Mouse (Mus musculus): Measurements from ENCODE around the gene Dusp22.

The Dusp22 gene

DNA sequence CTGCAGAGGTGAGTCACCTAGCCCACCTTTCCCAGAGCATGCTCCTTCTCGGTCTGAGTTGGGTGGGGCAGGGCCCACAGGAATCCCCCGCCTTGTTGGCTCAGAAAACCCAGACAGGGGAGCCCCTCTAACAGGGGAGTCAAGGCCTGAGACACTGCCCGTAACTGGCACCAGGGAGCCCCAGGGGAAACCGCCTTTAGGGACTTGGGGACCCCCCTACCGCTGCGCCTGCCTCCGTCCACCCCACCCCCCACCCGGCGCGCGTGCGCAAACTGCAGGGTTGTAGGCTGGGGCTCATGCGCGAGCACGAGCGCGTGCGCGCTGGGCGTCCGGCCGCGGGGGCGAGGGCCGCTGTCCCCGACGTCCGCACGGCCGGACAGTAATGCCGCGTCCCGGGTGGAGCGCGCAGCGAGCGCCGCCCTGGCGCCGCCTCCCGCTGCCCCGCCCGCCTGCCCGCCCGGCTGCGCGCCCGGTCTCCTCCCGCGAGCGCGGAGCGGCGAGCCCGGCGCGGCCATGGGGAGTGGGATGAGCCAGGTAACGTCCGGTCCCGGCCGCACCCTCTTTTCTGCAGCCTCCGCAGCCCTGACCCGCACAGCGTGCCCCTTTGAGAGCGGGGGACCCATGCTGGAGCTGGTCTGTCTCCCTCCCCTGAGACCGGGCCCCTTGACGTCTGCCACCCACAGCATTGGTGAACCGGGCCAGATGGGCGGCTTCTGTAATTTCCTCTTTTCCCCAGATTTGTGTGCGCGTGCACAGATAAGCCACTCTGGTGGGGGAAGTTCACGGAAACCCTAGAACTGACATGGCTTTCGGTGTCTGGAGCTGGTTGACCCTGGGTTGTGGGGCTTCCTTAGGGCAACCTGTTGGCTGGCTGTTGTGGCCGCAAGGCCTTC lies at the start of gene Dusp22:
TSS of gene Dusp22 (plus strand) at position 387 of the 893 bp plus-strand sequence.
- peak; percentile 69 for DNase-seq

DNA sequence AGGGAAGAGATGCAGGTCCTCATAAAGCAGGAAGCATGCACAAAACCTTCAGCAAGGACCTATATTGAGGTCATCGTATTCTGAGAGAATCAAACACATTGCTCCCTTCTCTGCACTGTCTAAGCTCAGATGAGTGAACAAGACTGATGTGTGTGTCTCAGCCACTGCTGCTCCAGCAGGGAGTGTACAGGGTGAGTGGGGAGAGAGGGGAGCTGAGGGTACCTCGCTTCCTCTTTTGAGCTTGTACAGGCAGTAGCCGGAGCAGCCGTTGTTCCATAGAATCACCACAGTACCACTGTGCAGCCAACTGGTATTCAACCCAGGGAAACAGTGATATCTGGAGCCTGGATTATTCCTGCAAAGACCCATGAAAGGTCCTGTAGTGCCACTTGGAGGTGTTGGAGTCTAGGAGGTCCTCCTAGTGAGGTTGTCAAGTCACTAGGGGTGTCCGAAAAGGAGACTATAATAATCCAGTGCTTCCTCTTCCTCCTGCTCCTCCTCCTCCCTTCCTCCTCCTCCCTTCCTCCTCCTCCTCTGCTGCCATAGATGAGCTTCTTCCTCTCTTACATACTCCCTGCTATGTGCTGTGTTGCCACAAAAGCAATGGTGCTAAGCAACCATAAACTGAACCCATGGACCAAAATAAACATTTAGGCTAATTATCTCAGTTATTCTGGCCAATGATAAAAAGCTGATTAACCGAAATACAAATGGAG lies 47.6 kb upstream of the Dusp22 start:
- DNase-seq, result no peak

DNA sequence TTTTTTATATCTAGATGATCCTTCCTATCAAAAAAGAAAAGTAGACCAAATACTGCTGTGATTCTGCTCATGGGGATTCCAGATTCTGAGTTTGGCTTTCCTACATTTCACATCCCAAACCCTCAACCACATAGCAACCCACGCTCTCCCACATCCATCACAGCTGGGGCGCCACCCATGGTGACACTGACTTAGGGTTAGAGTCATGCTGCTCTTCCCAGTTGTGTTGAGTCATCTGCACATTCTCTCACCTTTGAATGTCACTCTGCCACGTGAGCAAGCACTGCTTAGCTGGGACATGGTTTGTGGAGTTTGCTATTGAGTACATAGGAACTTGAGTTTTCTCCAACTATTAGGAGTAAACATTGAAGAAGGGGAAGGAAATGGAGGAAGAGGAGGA lies 40.1 kb upstream of the Dusp22 start:
- DNase-seq, result no peak

DNA sequence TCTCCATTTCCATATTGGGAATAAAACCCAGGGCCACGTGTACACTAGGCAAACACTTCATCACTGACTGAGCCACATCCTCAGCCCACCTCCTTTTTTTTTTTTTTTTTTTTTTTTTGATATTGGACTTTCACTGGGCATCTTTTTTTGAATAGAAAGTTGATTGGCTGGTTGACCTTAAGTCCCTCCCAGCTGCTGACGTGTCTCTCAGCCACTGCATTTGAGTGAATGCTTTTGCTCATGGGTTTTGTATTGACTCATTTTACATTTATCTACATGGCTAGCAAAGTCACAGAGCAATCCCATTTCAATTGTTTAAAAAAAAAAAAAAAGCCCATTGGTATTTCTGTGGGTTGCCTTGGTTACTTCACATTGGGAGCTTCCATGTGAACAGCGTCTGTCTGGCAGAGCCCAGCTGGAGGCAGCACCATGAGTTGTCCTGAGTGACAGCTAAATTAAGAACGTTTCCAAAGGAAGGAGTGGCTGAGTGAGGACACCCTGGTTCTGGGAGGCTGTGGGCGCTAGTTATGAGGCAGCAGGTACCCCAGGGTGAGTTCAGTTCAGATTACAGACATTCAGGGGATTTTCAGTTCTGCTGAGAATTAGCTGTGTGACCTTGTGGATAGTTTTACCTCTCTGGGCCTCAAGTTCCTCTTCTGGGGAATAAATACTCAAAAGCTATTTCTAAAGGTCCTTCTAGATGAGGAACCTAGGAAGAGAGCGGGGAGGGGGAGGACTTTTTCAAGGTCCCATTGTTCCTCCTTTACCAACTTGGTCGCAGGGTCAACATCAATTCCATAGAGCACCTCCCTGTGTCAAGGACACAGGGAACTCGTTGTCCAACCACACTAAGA lies 31.4 kb upstream of the Dusp22 start:
- DNase-seq, result no peak

DNA sequence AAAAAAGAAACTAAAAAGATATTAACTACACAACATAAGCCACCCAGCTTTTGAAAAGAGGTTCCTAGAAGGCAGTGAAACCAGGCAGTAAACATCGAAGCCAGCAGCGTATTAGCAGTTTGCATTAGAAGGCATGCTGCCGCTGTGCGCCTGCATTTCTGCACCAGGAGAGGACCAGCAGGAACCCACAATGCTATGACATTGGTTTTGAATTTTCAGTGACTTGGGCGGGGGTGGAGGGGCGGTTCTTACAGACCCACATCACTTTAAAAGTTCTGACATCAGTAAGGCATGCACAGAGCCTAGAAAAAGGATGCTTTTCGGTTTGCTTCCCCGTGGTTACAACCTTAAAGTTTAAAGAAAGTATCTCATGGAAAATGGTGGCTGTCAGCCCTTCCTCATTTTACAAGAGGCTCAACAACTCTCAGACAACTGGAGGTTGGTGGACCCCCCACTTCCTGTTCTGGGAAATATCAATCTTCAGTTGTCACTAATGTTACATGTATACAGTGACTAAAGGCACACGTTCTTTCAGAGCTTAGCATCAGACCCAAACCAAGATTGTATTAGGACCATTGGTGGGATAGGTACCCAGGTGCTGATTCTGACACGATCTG lies 29.9 kb upstream of the Dusp22 start:
- DNase-seq, result peak; percentile 14

DNA sequence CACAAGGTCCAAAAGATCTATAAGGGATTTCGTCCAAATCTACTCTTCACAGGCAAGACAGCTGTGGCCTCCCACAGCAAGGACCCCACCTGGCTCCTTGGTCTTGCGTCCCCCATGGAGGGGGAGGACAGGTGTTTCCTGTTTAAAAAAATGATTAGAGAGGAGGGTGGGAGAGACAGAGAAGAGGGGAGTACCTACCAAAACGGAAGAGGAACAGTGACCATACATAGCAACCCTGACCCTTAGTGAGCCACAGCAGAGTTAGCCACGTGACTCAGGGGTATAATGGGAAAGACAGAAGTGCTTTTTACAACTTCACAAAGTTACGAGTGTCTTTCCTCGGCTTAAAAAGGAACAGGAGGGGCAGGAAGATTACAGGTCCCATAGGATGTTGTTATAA lies 26.8 kb upstream of the Dusp22 start:
- DNase-seq, result peak; percentile 48

DNA sequence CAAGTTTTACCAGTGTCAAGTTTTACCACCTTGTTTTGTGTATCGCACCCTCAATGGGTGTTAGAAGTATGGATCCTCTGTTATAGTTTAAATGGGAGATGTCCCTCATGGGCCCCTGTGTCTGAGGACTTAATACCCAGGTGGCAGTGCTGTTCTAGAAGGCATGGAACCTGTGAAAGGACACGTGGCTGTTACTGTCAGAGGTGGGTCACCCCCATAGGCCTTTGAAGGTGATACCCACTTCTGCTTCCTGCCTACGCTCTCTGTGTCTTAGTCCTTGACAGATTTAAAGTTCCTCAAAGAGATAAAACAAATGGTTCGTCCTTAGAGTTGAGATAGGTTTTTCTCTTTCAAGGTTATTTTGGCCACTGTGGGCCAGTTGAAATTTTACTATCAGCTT lies 23.3 kb upstream of the Dusp22 start:
- no peak for DNase-seq

DNA sequence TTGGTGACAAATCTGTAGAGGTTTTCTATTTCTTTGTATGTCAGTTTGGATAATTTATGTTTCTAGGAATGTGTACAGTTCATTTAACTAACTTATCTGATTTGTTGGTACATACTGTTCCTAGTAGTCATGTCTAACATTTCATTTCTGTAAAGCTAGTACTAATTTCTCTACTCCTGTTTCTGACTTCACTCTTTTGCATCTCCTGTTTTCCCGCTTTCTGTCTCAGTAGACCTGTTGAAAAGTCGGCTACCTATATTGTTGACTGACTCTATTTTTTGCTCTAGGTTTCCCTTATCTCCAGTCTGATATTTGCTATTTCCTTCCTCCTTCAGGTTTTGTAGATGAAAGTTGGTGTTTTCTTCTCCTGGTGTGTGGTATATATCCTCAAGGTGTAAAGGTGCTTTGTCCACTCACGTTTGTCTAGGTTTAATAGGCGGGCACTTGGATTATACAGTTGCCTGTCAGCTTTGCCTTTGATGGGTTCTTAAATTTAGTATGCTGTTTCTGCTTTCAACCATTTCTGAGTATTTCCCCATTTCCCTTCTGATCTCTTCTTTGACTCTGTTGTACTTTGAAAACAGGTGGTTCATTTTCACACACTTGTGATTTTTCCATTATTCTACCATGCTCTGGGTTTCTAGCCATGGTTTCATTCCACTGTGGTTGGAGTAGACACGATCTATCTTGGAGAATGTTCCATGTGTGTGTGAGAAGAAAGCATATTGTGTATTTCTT lies 21.3 kb upstream of the Dusp22 start:
- DNase-seq, result no peak

DNA sequence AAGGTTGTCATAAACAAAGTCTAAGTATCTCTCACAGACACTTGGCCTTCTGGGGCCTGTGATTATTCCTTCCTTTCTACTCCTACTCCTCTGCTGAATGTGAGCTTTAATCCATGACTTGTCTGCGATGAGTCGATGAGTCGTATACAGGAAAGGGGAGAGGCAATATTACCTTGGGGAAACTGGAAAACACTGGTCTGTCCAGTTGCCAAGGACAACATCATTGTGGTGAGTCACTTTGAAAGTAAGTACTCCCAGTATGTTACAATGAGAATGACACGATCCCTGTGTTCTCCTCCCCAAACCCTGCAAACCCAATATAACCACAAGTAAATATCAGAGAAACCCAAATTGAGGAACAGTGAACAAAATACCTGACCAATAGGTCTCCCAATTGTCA lies 17.7 kb upstream of the Dusp22 start:
- no peak for DNase-seq

DNA sequence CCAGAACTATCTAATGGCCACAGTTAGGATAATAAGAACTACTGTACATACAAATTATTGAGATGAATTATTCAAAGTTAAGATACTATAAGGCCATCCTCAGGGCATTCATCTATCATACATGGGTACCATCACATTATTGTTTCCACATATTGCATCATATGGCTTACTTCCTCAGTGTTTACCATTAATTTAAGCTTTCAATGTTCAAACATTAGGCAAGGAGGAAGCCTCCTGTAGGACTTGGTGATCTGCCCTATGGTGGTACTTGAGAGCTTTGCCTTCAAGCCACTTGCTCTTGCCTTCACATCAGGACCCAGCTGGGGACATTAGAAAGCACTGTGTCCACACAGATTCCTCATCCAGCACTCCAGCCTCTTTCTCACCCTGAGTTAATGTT lies 11.3 kb upstream of the Dusp22 start:
- DNase-seq, result no peak

DNA sequence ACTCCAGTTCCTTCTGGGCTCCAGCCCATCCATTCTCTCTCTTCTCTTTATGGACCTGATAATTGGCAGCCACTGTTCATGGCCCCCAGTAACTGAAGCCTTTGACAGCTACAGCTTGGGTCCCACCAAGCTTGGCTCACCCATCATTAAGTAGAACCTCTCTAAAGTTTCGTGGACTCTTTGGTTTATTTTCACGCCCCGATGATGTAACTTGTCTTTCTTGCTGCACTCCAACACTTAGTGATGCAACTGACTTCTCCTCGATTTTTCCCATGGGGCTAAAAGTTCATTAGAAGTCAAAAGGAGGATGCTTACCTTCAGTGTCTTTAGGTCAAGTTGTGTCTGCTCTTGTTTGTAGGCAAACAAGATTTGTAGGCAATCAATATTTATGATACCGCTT lies 10.6 kb upstream of the Dusp22 start:
- no peak for DNase-seq

DNA sequence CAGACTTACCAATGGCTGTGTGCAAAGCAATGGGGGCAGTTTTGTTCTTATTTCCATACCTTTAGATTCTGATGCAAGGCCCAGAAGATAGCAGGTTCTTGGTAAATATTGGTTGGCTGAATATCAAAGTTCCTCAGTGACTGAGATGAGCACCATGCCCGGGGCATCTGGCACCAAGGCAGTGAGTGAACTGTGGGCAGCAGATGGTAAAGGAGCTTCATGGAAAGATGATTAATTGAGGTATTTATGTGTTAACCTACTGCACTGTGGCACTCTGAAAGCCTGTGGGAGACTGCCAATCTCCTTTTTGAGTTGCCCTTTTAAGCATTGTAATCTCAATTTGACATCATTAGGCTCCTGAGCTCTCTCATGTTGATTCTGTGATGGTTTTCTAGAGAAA lies 9.1 kb upstream of the Dusp22 start:
- DNase-seq, result no peak

DNA sequence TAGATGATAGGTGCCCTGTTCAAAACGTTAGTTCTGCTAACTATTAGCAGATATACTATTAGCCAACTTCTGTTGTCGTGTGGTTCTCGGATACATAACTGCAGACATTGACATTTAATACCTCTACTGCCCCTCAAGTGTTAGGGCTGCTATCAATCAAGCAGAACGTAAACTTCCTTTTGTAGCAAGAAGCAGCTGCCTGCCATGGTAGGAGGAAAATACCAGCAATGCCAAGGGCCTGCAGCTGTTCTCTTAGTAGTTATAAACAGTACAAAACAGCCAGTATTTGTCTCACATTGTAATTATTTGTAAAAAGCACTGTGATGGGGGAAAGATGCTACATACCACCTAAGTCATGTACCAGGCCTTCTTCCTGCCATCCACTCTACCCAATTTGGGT lies 6.7 kb upstream of the Dusp22 start:
- no peak for DNase-seq

DNA sequence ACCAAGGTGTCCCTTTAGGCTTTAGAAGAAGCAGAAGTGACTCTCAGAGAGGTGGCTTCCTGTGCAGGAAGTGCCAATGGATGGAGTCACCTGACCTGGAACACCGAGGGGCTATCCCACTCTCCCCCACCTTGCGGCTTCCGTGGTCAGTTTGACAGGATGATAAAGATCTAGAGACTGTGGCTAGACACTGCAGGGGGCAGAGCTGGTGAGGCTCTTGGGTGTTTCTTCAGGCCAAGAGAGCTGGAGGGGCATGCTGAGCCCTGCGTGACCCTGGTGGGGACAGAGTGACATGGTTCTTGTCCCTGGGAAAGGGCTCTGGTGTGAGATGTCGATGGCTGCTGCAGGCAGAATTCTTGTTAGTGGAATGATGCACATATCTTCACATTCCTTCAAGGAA lies 5.3 kb upstream of the Dusp22 start:
- DNase-seq, result no peak

DNA sequence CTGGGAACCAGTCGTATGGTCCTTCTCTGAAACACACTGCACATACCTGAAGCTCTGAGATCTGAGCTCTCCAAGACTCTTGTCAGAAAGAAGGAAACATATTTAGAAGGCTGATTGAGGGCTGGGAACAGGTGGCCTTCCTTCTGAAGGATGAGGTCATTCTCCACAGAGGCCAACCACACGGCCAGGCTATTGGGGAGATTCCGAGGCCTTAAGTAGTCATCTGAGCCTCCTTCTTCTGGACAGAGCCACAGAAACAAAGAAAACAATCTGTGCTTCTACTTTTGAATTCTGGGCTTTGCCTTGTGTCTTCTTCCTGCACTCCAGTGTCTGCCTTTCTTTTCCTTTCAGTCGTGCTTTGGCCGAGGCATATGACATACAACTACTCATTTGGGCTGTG lies 2.9 kb upstream of the Dusp22 start:
- DNase-seq, result no peak

DNA sequence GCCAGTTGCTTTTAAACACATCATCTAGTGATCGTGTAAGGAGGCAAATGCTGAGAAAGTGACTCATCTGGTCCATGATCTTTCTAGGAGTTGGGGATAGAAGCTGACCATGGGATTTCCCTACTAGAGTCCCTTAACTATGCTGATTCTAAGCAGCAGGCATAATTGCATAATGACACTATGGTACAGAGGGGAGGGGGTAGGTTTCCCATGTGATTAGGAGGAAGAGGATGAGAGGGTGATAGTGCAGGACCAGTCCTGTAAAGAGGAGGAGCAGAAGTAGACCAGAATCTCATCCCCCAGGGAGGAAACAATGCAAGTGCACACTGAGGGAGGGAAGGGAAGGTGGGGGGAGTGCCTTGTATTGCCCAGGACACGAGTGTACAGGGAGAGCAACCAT lies 2.0 kb upstream of the Dusp22 start:
- no peak for DNase-seq

DNA sequence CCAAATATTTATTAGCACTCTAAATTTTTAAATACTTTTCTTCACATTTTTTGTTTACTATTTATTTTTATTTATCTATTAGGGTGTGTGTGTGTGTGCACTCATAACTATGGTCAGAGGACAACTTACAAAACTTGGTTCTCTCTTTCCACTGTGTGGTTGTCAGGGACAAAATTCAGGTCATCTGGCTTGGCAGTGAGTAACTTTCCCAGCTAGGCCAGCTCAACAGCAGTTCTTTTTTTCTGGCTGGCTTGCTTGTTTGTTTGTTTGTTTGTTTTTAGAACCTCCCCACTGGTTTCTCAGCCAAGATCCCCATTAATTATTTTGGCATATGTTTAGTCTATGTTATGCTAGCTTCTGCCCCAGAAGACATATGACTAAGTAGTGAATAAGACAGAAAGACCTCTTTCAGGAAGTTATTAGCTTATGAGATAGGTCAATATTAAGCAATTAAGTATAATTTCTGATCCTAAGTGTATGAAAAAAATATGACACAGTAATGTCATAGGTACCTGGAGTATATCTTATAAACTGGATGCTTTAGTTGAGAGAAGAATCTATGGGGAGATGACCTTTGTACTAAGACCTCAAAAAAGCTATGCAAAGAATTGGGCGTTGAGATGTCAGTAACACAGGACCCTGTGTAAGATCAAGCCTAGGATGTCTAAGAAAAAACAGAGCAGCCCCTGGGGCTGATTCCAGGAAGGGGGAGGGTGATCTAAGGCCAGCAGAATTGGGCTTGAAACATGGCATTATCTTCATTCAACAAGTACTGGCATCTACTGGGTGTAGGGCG lies 1.4 kb upstream of the Dusp22 start:
- DNase-seq, result no peak

DNA sequence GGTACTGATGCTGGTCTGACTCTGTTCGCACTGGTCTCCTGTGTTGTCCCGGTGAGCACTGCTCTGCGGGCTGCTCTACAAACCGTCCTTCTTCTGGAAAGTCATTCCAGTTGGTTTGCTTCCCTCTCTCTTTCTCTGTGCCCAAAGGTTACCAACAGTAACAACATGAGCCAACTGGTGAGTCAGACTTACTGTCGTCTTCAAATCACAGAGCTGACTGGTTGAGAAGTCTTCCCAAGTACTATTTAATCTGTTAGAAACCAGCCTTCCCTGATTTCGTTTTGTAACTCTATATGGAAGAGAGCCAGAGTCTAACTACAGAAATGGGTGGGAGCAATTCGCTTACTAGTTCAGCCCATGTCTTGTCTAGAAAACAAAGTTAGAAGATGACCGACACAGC lies 5.5 kb downstream of the Dusp22 start:
- DNase-seq, result no peak

DNA sequence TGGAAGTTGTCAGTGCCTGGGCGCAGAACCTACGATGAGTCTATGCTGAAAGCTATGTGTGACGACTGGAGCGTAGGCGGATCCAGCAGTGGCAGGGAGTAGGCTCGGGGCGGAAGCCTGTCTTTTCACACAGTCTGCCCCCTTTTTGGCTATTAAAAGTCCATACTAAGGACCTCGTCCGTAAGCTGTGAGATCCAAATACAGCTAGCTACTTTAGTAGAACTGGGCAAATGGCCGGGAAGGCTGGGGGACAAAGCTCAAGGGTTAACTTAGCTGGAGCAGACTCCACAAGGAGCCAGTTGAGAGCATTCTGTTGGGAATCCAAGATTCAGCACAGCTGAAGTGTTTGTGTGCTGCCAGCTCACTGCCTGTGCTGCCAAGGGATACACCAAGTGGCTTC lies 6.7 kb downstream of the Dusp22 start:
- no peak for DNase-seq

DNA sequence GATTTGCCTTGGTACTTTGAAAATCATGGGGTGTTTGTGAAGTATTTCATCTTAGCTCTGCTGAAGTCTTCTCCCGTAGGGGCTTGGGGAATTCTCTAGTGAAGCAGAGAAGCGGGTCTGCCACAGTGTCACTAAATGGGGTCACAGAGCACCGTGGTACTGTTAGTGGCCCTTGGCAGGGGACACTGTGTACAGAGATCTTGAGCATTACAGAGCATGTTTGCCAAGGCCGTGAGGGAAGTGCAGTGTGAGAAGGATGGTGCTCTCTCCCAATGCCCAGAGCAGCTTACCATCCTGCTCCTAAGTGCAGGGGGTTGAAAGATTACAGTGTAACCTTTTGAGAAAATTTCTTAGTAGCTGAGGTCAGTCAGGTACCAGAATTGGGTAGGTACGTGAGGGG lies 8.5 kb downstream of the Dusp22 start:
- no peak for DNase-seq

DNA sequence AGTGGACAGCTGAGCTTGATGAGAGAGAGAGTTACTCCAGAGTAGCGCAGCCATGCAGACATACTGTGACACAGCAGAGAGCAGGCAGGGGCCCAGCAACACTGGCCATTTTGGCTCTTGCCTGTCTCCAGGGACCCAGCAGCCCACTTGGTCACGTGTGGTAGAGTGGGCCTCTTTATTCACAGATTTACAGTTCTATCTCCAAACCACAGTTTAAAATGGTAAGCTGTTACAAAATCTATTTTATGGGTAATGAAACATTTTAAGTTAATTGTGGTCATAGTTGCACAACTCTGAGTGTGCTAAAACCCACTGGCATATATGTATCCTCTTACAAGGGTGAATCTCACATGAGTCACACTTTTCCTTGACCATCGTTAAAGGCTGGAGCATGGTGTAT lies 9.5 kb downstream of the Dusp22 start:
- DNase-seq, result no peak
